Mouse (Mus musculus) midbrain, embryonic 16.5 days (tissue): ENCODE measurements around the gene Rgs6. TPM values are rescaled to one million over a fixed set of nuclear protein-coding genes. Genes with fewer than 3 reads are reported as not detected.

Experiments
- ATAC-seq: fragments of 200-750 bp; cut with Nextera tagmentation; 2 replicates; pipeline ENCODE4 v1.8.0; 2017; ENCODE audit warnings: moderate TSS enrichment
- H3K27ac ChIP-seq: fragments of 300-500 bp; sonication (generic); 2 replicates; pipeline ENCODE4 v1.5.1; 2014; ENCODE audit warnings: mild to moderate bottlenecking, low read length, mixed read lengths
- H3K27me3 ChIP-seq: fragments of 300-500 bp; sonication (generic); 2 replicates; pipeline ENCODE4 v1.6.1; 2014; ENCODE audit warnings: low read depth, low read length, mixed read lengths; ENCODE audit not compliant: control insufficient read depth, insufficient read depth
- H3K36me3 ChIP-seq: fragments of 300-500 bp; sonication (generic); 2 replicates; pipeline ENCODE4 v1.6.1; 2014; ENCODE audit warnings: mild to moderate bottlenecking, low read length, moderate library complexity, mixed read lengths; ENCODE audit not compliant: control insufficient read depth, insufficient read depth
- H3K4me1 ChIP-seq: fragments of 300-500 bp; sonication (generic); 2 replicates; pipeline ENCODE4 v1.6.1; 2014; ENCODE audit warnings: mild to moderate bottlenecking, low read length, mixed read lengths; ENCODE audit not compliant: control insufficient read depth, insufficient read depth
- H3K4me2 ChIP-seq: fragments of 300-500 bp; sonication (generic); 2 replicates; pipeline ENCODE4 v1.6.1; 2014; ENCODE audit warnings: mild to moderate bottlenecking, low read length, mixed read lengths
- H3K4me3 ChIP-seq: fragments of 300-500 bp; sonication (generic); 2 replicates; pipeline ENCODE4 v1.5.1; 2014; ENCODE audit warnings: low read depth, mild to moderate bottlenecking, low read length, moderate library complexity, mixed read lengths
- H3K9ac ChIP-seq: fragments of 300-500 bp; sonication (generic); 2 replicates; pipeline ENCODE4 v1.6.1; 2014; ENCODE audit warnings: low read depth, low read length, mixed read lengths
- H3K9me3 ChIP-seq: fragments of 300-500 bp; sonication (generic); replicated peaks from 2 replicates; pipeline ENCODE4 v1.6.1; 2014; ENCODE audit warnings: mild to moderate bottlenecking, low read length, mixed read lengths; ENCODE audit not compliant: control insufficient read depth, poor library complexity, severe bottlenecking
- WGBS: fragments of 180-500 bp; shearing (Covaris S2); extraction: QIAGEN DNeasy Blood & Tissue Kit; methylation state at CpG from one replicate; pipeline ENCODE4 v1.1.7; 2014; 5-methylcytosine and 5-hydroxymethylcytosine counted together
- polyA plus RNA-seq: library from polyadenylated mRNA; unstranded; fragments of >200 nt; fragmentation: Nextera tagmentation; extraction: Ambion mirVana; gene quantifications from 2 replicates; pipeline ENCODE4 v1.2.1, GENCODE M21; 2015

Gene Rgs6
- polyA plus RNA-seq, 1 experiment from 2014 or later: 17.9 TPM

- no peak overlapping the region for H3K4me3 ChIP-seq
- H3K27ac ChIP-seq: no peak overlapping the region
- no peaks in the 10 kb centered on the region for H3K27me3 ChIP-seq
- 87% methylated on average over 5 of the region's 5 CpGs for WGBS
- ATAC-seq: no peak
- no peak overlapping the region for H3K9ac ChIP-seq
- H3K9me3 ChIP-seq: no peaks in the 10 kb centered on the region
- H3K4me1 ChIP-seq: no peaks in the 10 kb centered on the region
- H3K4me2 ChIP-seq: no peak overlapping the region
- H3K36me3 ChIP-seq: no peaks in the 10 kb centered on the region
Measured at GRCm38 (mm10) chr12:82880711-82881110, 292.6 kb downstream of the Rgs6 start.

DNA sequence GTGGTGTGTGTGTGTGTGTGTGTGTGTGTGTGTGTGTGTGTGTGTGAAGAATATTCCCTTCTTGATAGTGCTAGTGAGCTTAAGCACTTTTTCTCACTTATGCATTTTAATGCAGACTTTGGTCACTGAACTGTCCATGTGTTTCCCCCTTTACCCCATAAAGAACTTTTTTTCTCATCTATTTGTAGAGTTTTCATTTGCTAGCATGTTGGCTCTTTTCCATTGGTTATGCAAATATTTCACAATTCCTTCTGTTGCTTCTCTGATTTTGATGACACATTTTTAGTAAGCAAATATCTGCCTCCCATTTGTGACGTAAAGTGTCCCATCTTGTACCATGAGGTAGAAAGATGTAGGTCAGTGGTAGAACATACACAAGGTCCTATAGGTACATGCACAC lies 295.0 kb downstream of the Rgs6 start:
- Histone ChIP-seq H3K9me3 (no peaks in the 10 kb centered on the region), H3K4me3 (no peak overlapping the region), H3K36me3 (no peaks in the 10 kb centered on the region), H3K27ac (no peak overlapping the region), H3K4me2 (no peak overlapping the region), H3K4me1 (no peaks in the 10 kb centered on the region), H3K27me3 (no peaks in the 10 kb centered on the region), H3K9ac (no peak overlapping the region)
- 94% methylated on average over 1 of the region's 1 CpGs for WGBS
- ATAC-seq: no peak

GRCm38 (mm10) chr12:82894971-82895838 lies 307.1 kb downstream of the Rgs6 start:
- H3K4me3 ChIP-seq: no peak overlapping the region
- H3K36me3 ChIP-seq: no peaks in the 10 kb centered on the region
- H3K27me3 ChIP-seq: no peaks in the 10 kb centered on the region
- WGBS: 83% methylated on average over 6 of the region's 6 CpGs
- H3K27ac ChIP-seq: no peak overlapping the region
- H3K4me2 ChIP-seq: no peak overlapping the region
- no peak overlapping the region for H3K9ac ChIP-seq
- no peak for ATAC-seq
- H3K4me1 ChIP-seq: no peaks in the 10 kb centered on the region
- H3K9me3 ChIP-seq: no peaks in the 10 kb centered on the region

GRCm38 (mm10) chr12:82905773-82906172 lies 317.7 kb downstream of the Rgs6 start:
- Histone ChIP-seq H3K36me3 (no peaks in the 10 kb centered on the region), H3K9me3 (no peaks in the 10 kb centered on the region), H3K27ac (no peak overlapping the region), H3K27me3 (no peaks in the 10 kb centered on the region), H3K9ac (no peak overlapping the region), H3K4me1 (no peaks in the 10 kb centered on the region), H3K4me2 (no peak overlapping the region), H3K4me3 (no peak overlapping the region)
- ATAC-seq: no peak
- WGBS: 54% methylated on average over 1 of the region's 1 CpGs

DNA sequence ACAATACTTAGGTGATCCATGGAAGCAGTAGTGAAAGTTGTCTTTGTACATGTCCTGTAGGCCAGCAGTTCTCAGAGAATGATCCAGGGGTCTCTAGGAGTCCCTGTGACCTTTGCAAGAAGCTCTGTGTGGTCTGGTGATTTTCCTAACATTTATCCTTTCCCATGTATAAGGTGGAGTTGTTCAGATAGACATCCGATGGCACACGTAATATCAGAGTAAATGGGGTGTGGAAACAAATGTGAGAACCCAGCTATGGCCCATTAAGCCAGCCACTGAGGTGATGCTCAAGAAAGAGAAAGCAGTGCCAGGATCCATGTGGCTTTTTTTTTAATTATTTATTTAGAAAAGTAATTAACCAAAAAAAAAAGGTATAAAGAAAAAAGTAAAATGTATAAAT lies 322.8 kb downstream of the Rgs6 start:
- H3K9ac ChIP-seq: no peak overlapping the region
- H3K4me1 ChIP-seq: no peaks in the 10 kb centered on the region
- no peak overlapping the region for H3K27ac ChIP-seq
- H3K36me3 ChIP-seq: no peaks in the 10 kb centered on the region
- no peak overlapping the region for H3K4me3 ChIP-seq
- no peak for ATAC-seq
- H3K27me3 ChIP-seq: no peaks in the 10 kb centered on the region
- no peaks in the 10 kb centered on the region for H3K9me3 ChIP-seq
- 95% methylated on average over 2 of the region's 2 CpGs for WGBS
- no peak overlapping the region for H3K4me2 ChIP-seq

- no peak overlapping the region for H3K4me3 ChIP-seq
- H3K27ac ChIP-seq: no peak overlapping the region
- no peaks in the 10 kb centered on the region for H3K4me1 ChIP-seq
- H3K9me3 ChIP-seq: no peaks in the 10 kb centered on the region
- no peak overlapping the region for H3K9ac ChIP-seq
- no peaks in the 10 kb centered on the region for H3K36me3 ChIP-seq
- no peak overlapping the region for H3K4me2 ChIP-seq
- H3K27me3 ChIP-seq: no peaks in the 10 kb centered on the region
- 75% methylated on average over 4 of the region's 4 CpGs for WGBS
- ATAC-seq: no peak
Measured at GRCm38 (mm10) chr12:82914127-82914526, 326.0 kb downstream of the Rgs6 start.

- H3K27ac ChIP-seq: no peak overlapping the region
- no peak for ATAC-seq
- no peak overlapping the region for H3K9ac ChIP-seq
- no peaks in the 10 kb centered on the region for H3K9me3 ChIP-seq
- H3K27me3 ChIP-seq: no peaks in the 10 kb centered on the region
- 27% methylated on average over 2 of the region's 2 CpGs for WGBS
- no peak overlapping the region for H3K4me2 ChIP-seq
- H3K36me3 ChIP-seq: no peaks in the 10 kb centered on the region
- H3K4me3 ChIP-seq: no peak overlapping the region
- 0 out of 2 replicates have a peak, but pooled peaks cover 2% of the 10 kb centered on the region for H3K4me1 ChIP-seq
Measured at GRCm38 (mm10) chr12:82920146-82920545, 332.1 kb downstream of the Rgs6 start.

DNA sequence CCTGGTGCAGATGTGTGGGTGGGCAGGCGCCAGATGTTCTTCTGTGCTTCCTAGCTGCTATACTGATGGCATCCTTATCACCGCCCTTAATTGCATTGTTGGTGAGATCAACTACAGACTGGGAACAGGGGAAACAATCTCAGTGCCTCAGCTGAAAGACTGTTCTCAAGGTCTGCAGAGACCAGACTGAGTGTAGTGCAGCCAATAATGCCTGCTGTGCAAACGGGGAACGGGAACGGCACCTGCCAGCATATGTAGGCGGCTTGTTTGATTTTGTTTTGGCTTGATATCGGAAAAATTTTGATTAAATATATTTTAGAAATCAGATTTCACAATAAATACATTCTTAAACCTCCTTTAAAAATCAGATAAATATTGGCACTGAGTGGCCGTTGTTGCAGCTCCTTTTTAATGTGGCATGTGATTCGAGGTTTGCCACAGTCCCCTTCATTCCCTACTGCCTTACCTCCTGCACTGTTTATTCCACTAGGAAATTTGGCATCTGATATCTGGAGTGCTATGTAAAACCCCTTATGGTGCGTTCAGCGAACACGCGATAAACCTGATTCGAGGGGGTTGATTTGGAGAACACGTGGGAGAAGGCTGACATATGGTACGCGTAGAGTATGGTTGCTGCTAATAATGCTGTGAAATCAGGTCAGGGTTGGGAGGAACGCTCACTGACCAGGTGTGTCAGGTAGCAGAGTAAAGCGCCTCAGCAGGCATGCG lies 333.4 kb downstream of the Rgs6 start:
- H3K27ac ChIP-seq: no peak overlapping the region
- H3K9me3 ChIP-seq: no peaks in the 10 kb centered on the region
- H3K36me3 ChIP-seq: no peaks in the 10 kb centered on the region
- H3K9ac ChIP-seq: no peak overlapping the region
- WGBS: 91% methylated on average over 20 of the region's 20 CpGs
- ATAC-seq: no peak
- H3K27me3 ChIP-seq: no peaks in the 10 kb centered on the region
- no peak overlapping the region for H3K4me2 ChIP-seq
- 0 out of 2 replicates have a peak, but pooled peaks cover 2% of the 10 kb centered on the region for H3K4me1 ChIP-seq
- H3K4me3 ChIP-seq: no peak overlapping the region
